Mouse (Mus musculus) ES-E14 (cell line): Measurements from ENCODE around the gene Rnf217. TPM values are rescaled to one million over a fixed set of nuclear protein-coding genes. Genes with fewer than 3 reads are reported as not detected.

Experiments used
- DNase-seq: peaks from one replicate; pipeline ENCODE4 v3.0.0-alpha.2; 2013; ENCODE audit warnings: low read depth, low spot score
- H3K27ac ChIP-seq: 2 replicates; pipeline ENCODE4 v1.5.1; 2012; ENCODE audit warnings: low read depth, mild to moderate bottlenecking, low read length, moderate library complexity, mixed read lengths; ENCODE audit not compliant: poor library complexity, insufficient read depth, severe bottlenecking
- H3K36me3 ChIP-seq: 2 replicates; pipeline ENCODE4 v1.6.1; 2012; ENCODE audit warnings: mild to moderate bottlenecking, low read length, moderate library complexity, mixed read lengths; ENCODE audit not compliant: control insufficient read depth, poor library complexity, insufficient read depth, severe bottlenecking
- H3K4me1 ChIP-seq, 2 experiments: fragments of 150-350 bp in 1 of 2; sonication (generic) in 1 of 2; 2 replicates each; pipeline ENCODE4 v1.6.1; 2012; ENCODE audit warnings: low read length in 2 of 2, mild to moderate bottlenecking in 1 of 2, mixed read lengths in 1 of 2; ENCODE audit not compliant: control insufficient read depth in 2 of 2, insufficient read depth in 2 of 2, poor library complexity in 1 of 2
- H3K4me3 ChIP-seq, 2 experiments: fragments of 150-350 bp in 1 of 2; sonication (generic) in 1 of 2; 2 replicates each; pipeline ENCODE4 v1.5.1; 2012; ENCODE audit warnings: low read length in 2 of 2, low read depth in 1 of 2, mild to moderate bottlenecking in 1 of 2, mixed read lengths in 1 of 2; ENCODE audit not compliant: insufficient read depth in 1 of 2, poor library complexity in 1 of 2, severe bottlenecking in 1 of 2
- H3K9ac ChIP-seq: 2 replicates; pipeline ENCODE4 v1.6.1; 2012; ENCODE audit warnings: low read depth, mild to moderate bottlenecking, low read length, mixed read lengths; ENCODE audit not compliant: poor library complexity, insufficient read depth, severe bottlenecking
- H3K9me3 ChIP-seq: fragments of 150-350 bp; sonication (generic); 2 replicates; pipeline ENCODE4 v1.6.1; 2012; ENCODE audit warnings: low read depth, mild to moderate bottlenecking, low read length; ENCODE audit not compliant: control insufficient read depth, insufficient read depth
- CHD2 ChIP-seq: IDR thresholded peaks from 2 replicates; pipeline ENCODE4 v1.6.1; 2014; ENCODE audit warnings: mild to moderate bottlenecking, low read depth, low read length, inconsistent platforms
- HCFC1 ChIP-seq: IDR thresholded peaks from 2 replicates; pipeline ENCODE4 v1.6.1; 2012; ENCODE audit warnings: low read length, inconsistent platforms, borderline replicate concordance; ENCODE audit not compliant: insufficient read depth
- MAFK ChIP-seq: IDR thresholded peaks from 2 replicates; pipeline ENCODE4 v1.6.1; 2014; ENCODE audit warnings: mild to moderate bottlenecking, low read depth, low read length, inconsistent platforms; ENCODE audit not compliant: insufficient read depth
- ZC3H11A ChIP-seq: IDR thresholded peaks from 2 replicates; pipeline ENCODE4 v1.6.1; 2012; ENCODE audit warnings: low read depth, mild to moderate bottlenecking, inconsistent platforms, low read length, borderline replicate concordance
- ZNF384 ChIP-seq: IDR thresholded peaks from 2 replicates; pipeline ENCODE4 v1.6.1; 2012; ENCODE audit warnings: low read depth, low read length, inconsistent platforms
- in situ Hi-C, 2 experiments: fragments of 600-800 bp; cut with MboI; formaldehyde crosslinking; loops; one replicate each; pipeline ENCODE4 v1.15.1; 2025; ENCODE audit warnings: low sequenced_read_pairs in 2 of 2, inconsistent platforms in 1 of 2; ENCODE audit not compliant: unreplicated experiment in 2 of 2
- total RNA-seq: library from RNA; depleted of rRNA; stranded (reverse); fragments of 300-350 nt; gene quantifications from 2 replicates; pipeline ENCODE4 v1.2.3, GENCODE M21; 2012

The Rnf217 gene
- total RNA-seq, 1 experiment: 1.2 TPM

DNA sequence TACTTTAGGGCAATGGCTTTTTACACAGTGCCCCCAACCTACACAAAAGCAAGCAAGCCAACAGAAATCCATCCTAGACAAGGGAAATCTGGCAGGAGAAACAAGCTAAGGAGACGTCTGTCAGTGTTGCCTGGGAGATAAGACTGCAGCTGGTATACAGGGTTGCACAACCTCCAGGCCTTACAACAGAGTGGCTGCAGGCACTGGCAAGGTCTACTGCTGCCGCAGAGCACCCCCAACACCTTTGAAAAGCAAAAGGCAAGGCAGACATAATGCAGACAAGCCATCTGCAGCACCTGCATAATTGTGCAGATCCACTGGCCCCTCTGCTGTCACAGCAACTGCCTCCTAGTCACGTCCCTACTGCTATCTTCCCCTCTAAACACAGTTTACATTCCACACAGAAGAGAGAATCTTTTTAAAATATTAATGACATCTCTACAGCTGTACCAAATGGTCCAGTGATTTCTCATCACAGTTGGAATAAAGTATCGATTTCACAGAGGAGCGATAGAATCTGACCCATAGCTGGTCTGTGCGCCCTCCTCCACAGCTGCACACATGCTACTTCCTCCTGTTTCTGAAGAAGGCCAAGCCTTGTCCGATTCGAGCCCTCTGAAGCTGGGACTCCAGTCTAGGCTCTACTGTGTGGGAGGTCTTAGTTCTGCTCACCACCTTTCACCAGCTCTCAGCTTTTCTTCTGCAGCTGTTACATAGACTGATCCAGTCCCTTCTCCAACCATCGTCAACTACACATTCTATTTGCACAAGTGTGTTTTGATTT is 16.1 kb downstream of the Rnf217 start:
- no peak for DNase-seq
- in situ Hi-C loops: no loop called here
- no peaks in the 10 kb centered on the region for H3K9me3 ChIP-seq
- H3K36me3 ChIP-seq: no peaks in the 10 kb centered on the region
- no peaks in the 10 kb centered on the region for H3K4me1 ChIP-seq
- H3K9ac ChIP-seq: no peak overlapping the region
- H3K4me3 ChIP-seq: no peak overlapping the region
- TF ChIP-seq MAFK: no peak
- TF ChIP-seq ZNF384: no peak
- TF ChIP-seq ZC3H11A: no peak
- no peak for TF ChIP-seq HCFC1
- no peak for TF ChIP-seq CHD2
- no peak overlapping the region for H3K27ac ChIP-seq

DNA sequence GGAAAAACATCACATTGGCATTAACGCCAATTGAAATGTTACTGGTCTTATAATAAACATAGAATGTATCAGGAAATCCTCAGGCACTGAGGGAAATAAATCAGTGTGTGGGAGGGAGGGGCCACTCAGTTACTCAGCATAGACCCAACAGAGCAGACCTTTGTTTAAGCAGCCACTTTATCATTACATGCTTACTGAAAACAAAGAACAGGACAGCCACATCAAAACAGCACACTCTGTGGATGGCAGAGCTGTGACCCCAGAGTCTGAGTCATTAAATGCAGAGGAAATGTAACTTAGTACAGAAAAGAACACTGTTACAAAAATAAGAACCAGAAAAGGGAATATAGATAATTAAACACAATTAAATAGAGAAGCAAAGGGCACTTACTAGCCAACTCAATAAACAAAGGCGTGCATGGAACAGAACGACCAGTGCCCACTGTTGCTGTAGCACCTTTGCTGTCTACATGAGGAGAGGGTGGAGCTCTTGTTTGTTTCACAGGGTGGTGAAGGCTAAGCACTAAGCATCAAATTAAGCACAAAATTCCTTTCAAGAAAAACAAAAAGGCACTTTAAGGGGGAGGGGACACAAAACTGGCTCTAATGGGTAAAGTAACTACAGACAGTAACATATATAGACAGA is 16.8 kb downstream of the Rnf217 start:
- no peak overlapping the region for H3K9ac ChIP-seq
- no peaks in the 10 kb centered on the region for H3K9me3 ChIP-seq
- in situ Hi-C loops: no loop called here
- H3K4me3 ChIP-seq: no peak overlapping the region
- no peaks in the 10 kb centered on the region for H3K4me1 ChIP-seq
- no peak overlapping the region for H3K27ac ChIP-seq
- H3K36me3 ChIP-seq: no peaks in the 10 kb centered on the region
- TF ChIP-seq ZC3H11A (no peak), MAFK (no peak), HCFC1 (no peak), ZNF384 (no peak), CHD2 (no peak)
- no peak for DNase-seq

DNA sequence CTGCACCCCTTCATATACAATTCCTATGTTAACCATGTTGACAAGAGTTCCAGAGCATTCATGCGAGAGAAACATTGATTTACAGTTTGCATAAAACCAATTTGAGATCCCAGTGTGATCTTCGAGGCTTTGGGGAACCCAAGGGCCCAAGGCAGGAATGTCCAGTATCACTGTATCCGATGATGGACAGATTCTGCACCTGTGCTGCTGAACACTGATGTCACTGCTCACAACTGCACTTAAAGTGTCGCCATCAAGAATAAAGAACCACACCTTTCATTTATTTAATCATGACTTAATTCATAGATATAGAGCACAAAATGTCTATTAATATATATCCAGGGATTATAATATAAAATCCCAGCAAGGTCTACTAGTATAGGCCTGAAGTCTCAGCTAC is 28.3 kb downstream of the Rnf217 start:
- no peak for DNase-seq
- no peaks in the 10 kb centered on the region for H3K36me3 ChIP-seq
- no peak overlapping the region for H3K27ac ChIP-seq
- in situ Hi-C loops: no loop called here
- no peaks in the 10 kb centered on the region for H3K9me3 ChIP-seq
- H3K9ac ChIP-seq: no peak overlapping the region
- TF ChIP-seq MAFK: no peak
- no peak for TF ChIP-seq HCFC1
- TF ChIP-seq CHD2: no peak
- no peak for TF ChIP-seq ZNF384
- no peak for TF ChIP-seq ZC3H11A
- no peak overlapping the region for H3K4me3 ChIP-seq
- no peaks in the 10 kb centered on the region for H3K4me1 ChIP-seq

DNA sequence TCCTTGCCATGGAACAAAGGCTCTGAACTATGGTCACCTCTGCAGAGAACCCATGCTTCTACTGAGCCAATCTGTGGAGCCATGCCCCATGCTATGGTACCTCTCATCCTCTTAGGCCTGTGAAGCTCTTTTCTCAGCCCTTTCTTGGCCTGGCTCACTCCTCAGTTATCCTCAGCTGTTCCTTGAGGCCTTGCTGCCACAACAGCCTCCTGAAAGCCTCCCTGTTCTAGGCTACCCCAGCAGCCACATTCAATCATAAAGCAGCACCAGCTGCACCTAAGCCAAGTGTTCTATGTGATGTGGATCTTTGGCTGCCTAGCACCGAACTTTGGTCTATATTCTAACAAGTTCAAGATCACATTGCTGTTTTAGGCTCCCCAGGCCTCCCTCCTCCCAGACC is 28.9 kb downstream of the Rnf217 start:
- Histone ChIP-seq H3K4me1 (no peaks in the 10 kb centered on the region), H3K36me3 (no peaks in the 10 kb centered on the region), H3K4me3 (no peak overlapping the region), H3K9ac (no peak overlapping the region), H3K9me3 (no peaks in the 10 kb centered on the region), H3K27ac (no peak overlapping the region)
- in situ Hi-C loops: no loop called here
- TF ChIP-seq CHD2 (no peak), MAFK (no peak), ZC3H11A (no peak), HCFC1 (no peak), ZNF384 (no peak)
- no peak for DNase-seq

DNA sequence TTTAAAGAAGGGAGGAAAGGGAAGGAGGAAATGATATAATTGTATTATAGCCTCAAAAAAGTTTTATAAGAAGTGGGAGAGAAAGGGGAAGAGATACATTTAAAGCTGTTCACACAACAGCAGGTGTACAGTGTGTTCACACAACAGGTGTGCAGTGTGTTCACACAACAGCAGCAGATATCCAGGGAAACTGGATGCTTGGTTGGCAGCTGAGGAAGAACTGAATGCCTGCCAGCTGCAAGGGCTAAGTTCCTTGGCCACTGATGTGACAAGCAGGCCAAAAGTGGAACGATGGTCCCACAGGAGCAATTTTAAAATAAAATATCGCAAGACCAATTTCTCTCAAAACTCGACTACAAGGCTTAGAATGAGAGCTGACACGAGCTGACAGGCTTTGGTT is 35.7 kb downstream of the Rnf217 start:
- TF ChIP-seq CHD2 (no peak), ZC3H11A (no peak), ZNF384 (no peak), HCFC1 (no peak), MAFK (no peak)
- Histone ChIP-seq H3K27ac (no peak overlapping the region), H3K4me3 (no peak overlapping the region), H3K4me1 (no peaks in the 10 kb centered on the region), H3K36me3 (no peaks in the 10 kb centered on the region), H3K9me3 (no peaks in the 10 kb centered on the region), H3K9ac (no peak overlapping the region)
- no peak for DNase-seq
- in situ Hi-C loops: no loop called here
